Mouse (Mus musculus): ENCODE data around the gene Zfhx3. TPM values are rescaled to one million over a fixed set of nuclear protein-coding genes. Genes with fewer than 3 reads are reported as not detected.

Gene Zfhx3
- 0.26 and 0.28 TPM in 2 replicates for polyA plus RNA-seq (2012; rRNA removed)

GRCm38 (mm10) chr8:107941922-107942694, at the start of gene Zfhx3:
Gene Zfhx3, plus strand, starts transcription at chr8:107942644.

Data from liver, embryonic 18 days (tissue).